Mouse (Mus musculus): ENCODE data around the gene Smdt1.
A peak's percentile ranks its signal among the peaks of the same experiment; 100 is the strongest.

The Smdt1 gene

DNA sequence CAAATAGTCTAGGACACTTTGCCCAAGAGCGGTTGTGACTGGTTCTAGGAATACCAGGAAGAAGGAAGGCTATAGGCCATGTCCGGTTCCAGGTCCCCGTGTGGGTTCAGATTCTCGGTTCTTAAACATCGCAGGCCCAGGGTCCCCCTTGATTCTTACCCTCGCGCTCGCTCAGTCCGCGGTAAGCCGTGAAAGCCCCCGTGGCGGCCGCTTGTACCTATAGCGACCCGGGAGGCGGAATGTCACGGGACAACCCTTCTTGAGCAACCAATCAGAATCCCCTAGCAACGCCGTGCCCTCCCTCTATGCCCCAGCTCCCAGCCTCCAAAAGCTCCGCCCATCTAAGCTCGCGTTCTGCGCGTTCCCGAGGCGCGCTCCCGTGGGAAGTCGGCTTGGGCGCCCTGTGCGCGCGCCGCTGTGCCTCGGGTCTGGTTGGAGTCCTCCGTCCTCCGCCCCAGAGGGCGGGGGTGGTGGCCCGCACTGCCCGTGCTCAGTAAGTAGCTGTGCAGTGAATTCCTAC lies at the start of gene Smdt1, which contains the start of the genes Naga and Pheta2:
Gene Smdt1 (plus strand): TSS at position 367 of the 520 bp plus-strand sequence.
Gene Naga (minus strand): TSS at position 333 of the 520 bp plus-strand sequence.
Gene Pheta2 (plus strand): TSS at position 350 of the 520 bp plus-strand sequence.
- peak; percentile 75 to 87 for DNase-seq (ENCODE audit: low read depth in 2 of 2, low spot score in 2 of 2)

- DNase-seq (ENCODE audit: low read depth in 2 of 2, low spot score in 2 of 2), result no peak
These were observed 48.5 kb upstream of the Smdt1 start for GRCm38 (mm10) chr15:82290252-82290651.

DNA sequence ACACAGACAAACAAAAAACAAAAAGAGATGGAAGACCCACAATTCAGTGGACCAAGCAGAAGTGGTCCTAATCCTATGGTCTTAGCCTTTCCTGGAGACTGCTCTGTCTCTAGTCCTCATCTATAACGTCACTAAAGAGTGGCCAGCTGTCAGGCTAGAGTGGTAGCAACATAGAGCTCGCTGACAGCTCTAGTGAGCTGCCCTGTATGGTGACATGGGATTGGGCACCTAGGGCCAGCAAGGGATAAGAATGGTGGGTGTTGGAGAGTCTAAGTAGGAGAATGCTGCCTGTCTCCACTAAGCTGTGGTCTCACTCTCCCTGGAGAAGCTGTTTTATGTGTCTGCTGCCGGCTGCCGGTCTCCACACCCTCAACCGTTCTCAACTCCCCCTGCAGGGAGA lies 45.9 kb upstream of the Smdt1 start:
- no peak for DNase-seq (ENCODE audit: low read depth in 2 of 2, low spot score in 2 of 2)

GRCm38 (mm10) chr15:82293271-82293711 lies 45.5 kb upstream of the Smdt1 start:
- DNase-seq (ENCODE audit: low read depth in 2 of 2, low spot score in 2 of 2), result no peak

DNA sequence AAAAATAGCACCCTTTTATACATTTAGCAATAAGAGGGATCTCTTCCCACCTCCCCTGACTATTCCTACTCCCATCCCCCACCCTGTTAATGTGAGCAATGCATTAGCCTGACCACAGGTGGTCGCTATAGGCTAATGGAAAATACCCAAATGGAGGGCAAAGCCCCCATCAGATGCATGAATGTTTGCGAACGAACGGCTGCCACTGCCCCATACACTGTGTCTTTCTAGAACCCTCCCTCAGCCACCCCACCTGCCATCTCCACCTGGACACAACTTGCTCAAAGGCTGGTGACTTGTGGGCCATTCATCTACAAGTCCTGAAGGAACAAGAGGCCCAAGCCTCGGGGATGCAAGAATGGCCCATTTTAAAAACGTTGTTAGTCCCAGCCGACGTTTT lies 44.7 kb upstream of the Smdt1 start:
- DNase-seq (ENCODE audit: low read depth in 2 of 2, low spot score in 2 of 2), result no peak

DNA sequence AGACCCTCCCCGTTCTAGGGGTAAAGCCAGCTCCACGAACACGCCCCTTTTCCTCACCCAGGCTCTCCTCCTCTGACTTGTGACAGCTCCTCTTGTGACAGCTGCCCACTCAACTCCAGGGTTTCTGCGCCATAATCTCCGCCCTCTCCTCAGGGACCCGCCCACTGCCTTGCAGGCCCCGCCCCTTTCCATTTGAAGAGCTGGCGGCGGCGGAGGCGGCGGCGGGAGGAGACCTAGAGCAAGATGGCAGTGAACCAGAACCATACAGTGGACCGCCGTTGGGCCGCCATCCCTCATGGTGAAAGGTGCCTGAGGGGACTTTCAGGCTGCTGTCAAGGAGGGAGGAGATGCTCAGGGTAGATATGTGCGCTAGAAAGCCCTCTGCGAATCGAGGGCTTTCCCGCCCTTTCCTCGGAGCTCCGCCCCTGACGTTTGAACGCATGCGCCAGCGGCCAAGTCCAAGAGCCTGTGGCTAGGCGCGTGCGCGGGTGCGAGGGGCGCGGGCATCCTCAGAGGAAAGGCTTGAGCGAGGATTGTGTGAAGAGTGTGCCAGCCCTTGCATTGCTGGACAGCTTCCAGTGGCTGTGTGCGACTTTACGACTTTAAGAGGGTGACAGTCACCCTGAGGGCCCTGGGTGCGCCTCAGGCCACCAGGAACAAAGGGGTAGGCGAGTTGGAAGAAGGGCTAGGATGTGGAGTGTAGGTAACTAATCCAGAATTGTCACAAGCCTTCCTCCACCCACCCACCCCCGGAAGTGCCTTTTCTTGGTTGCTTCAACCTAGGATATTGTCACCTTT lies 39.8 kb upstream of the Smdt1 start, which contains the start of gene Wbp2nl:
Gene Wbp2nl (plus strand): TSS at position 191 of the 798 bp plus-strand sequence.
- no peak for DNase-seq (ENCODE audit: low read depth in 2 of 2, low spot score in 2 of 2)

- DNase-seq (ENCODE audit: low read depth in 2 of 2, low spot score in 2 of 2), result no peak
These were observed 31.7 kb upstream of the Smdt1 start for GRCm38 (mm10) chr15:82307107-82307506.

GRCm38 (mm10) chr15:82308416-82308815 lies 30.3 kb upstream of the Smdt1 start:
- no peak for DNase-seq (ENCODE audit: low read depth in 2 of 2, low spot score in 2 of 2)

DNA sequence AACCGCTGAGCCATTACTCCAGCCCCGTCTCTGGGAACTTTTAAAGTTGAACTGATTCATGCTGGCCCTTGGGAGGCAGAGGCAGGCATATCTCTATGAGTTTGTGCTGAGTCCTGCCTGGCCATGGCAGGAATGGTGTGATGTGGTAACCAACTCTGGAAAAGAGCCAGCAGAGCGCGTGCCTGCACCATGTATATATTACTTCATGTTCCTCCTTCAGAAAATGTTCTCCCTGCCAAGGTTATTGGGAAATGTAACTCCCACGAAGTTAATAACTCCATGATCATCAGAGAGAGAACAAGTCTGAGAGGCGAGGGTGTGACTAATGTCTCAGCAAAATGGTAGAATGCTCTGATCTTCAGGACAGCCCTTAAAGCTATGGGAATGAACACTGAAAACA lies 20.9 kb upstream of the Smdt1 start:
- no peak for DNase-seq (ENCODE audit: low read depth in 2 of 2, low spot score in 2 of 2)

GRCm38 (mm10) chr15:82319613-82320012 lies 19.1 kb upstream of the Smdt1 start:
- DNase-seq (ENCODE audit: low read depth in 2 of 2, low spot score in 2 of 2), result no peak

DNA sequence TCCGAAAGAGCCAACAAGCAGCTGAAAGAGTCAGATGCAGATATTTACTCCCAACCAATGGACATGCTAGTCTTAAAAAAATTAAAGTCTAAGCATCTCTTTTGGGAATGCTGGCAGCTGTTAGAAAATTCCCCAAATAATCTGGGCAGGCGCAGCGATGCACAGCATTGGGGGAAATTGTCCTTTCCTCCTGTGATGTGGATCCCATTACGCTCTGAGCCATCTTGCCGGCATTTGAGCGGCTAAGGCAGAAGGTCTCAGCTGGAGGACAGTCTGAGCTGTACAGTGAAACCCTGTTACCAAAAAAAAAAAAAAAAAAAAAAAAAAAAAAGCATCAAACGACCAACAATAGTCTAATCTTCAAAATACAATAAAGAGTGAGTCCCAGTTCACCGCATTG lies 16.6 kb upstream of the Smdt1 start:
- DNase-seq (ENCODE audit: low read depth in 2 of 2, low spot score in 2 of 2), result no peak

DNA sequence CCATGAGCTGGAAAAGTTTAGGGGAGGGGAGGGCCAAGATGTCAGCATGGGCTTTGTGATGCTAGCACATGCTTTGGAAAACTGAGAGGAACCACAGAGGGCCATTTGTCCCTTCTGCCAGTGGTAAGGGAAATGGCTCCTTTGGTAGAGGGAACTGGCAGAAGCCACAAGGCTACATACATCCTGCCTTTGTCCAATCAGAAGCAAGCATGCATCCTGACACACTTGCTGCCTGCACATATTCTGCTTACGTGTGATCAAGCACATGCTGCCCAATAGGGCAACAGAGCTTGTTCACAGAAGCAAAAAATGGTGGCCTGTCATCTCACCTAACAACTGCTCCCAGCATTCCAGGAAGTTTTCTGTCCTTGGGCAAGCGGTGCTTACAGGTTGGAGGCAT lies 13.4 kb upstream of the Smdt1 start:
- DNase-seq (ENCODE audit: low read depth in 2 of 2, low spot score in 2 of 2), result no peak

DNA sequence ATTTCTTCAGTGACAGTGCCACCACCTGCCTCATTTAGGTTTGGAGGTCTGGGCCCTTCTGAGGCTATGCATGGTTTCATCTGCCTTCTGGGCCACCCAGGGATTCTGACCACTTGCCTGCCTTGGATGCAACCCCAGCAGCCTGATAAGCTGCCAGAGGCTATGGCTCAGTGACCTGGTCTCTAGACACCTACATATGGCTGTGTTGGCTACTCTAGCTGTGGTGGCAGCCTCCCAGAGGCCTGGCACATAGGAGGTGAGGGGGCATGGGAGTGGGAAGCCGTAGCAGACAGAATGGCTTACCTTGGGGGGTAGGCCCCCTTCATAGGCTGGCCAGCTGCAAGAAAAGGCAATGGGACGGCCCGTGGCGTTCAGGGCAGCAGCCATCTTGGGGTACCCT lies 3.6 kb upstream of the Smdt1 start:
- no peak for DNase-seq (ENCODE audit: low read depth in 2 of 2, low spot score in 2 of 2)

GRCm38 (mm10) chr15:82336629-82337028 lies 2.1 kb upstream of the Smdt1 start:
- DNase-seq (ENCODE audit: low read depth in 2 of 2, low spot score in 2 of 2), result no peak

GRCm38 (mm10) chr15:82337875-82338274 lies 884 bp upstream of the Smdt1 start:
- no peak for DNase-seq (ENCODE audit: low read depth in 2 of 2, low spot score in 2 of 2)

DNA sequence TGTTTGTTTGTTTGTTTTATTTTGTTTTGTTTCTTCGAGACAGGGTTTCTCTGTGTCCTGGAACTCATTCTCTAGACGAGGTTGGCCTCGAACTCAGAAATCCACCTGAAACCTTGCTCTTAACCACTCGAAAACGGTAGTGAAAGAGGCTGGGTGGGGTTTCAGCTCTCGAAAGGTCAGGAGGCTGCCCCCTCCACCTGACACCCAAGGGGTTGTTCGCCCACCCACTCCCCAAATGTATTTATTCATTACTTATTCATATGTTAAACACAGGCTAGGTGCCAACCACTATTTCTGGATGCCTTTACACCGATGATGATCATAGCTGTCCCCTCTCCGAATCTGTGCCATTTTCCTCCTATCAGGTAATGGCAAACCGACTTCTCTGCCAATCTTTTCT lies 391 bp downstream of the Smdt1 start:
- no peak for DNase-seq (ENCODE audit: low read depth in 2 of 2, low spot score in 2 of 2)

DNA sequence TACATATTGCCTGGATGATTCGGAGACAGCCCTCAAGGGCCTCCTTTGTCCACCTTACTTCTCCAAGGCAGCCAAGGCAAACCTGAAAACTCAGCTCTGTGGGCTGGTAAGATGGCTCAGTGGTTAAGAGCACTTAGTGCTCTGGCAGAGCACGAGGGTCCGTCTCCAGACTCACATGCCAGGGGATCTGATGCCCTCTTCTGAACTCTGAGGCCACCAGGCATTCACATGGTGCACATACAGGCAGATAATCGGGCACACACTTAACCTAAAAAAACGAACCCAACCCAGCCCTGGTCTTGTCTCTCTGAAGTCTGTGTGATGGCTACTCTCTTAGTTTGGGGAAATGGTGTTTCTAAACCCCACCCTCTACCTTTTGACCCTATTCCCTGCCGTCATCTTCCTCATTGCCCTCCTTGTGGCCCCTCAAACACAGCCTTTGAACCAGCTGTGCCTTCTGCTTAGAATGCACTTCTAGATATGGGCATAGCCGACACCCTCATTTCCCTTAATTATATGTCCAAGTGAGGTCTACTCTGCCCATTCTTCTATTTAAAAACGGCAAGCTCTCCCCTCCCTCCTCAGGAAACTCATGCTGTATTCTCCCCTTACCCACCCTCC lies 985 bp downstream of the Smdt1 start:
- DNase-seq (ENCODE audit: low read depth in 2 of 2, low spot score in 2 of 2), result no peak

DNA sequence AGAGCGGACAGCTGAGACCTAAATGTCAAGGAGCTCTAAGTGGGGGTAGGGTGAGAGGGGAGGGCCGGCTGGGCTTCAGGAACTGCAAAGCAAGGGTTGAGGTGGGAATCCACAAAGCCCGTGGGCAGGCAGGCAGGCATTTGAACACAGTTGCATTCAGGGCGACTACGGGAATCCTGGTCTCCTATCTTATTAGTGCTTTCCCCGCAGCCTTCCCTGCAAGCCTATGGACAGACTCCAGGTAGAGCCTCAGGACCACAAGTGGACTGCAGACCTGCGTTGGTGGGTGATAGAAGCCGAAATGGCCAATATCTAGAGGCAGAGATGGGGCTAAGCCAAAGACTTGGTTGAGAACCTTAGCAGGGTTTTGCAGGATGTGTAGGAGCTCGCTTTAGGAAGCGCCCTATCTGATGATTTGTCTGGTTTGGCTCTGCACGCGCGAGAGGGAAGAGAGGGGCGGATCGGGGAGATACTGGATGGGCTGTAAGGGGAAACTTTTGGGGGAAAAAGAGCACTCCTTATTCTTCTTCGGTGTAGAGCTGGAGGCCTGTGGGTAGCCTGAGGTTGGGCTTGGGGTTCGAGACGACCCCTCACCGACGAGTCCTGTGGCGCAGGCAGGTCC lies 1.8 kb downstream of the Smdt1 start:
- DNase-seq (ENCODE audit: low read depth in 2 of 2, low spot score in 2 of 2), result no peak

DNA sequence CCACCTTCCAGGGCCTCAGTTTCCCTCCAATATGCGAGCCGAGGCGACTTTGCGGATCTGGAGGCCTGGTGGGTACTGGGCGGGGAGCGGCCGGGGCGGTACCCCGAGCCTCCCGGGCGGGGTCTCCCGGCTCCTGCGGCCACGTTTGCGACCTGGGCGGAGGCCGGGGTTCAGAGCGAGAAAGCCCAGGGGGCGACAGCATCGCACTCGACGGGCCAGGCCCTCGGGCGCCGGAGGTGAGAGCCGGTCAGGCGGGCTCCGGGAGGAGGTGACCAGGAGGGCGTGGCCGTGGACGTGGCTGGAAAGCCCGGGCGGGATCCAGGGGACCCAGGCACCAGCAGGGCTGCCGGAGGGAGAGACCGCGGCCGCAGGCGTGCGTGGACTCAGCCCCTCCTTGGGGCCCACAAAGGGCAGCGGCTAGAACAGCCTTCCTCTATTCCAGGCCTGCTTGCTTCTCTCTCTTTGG lies 2.3 kb downstream of the Smdt1 start:
- no peak for DNase-seq (ENCODE audit: low read depth in 2 of 2, low spot score in 2 of 2)

DNA sequence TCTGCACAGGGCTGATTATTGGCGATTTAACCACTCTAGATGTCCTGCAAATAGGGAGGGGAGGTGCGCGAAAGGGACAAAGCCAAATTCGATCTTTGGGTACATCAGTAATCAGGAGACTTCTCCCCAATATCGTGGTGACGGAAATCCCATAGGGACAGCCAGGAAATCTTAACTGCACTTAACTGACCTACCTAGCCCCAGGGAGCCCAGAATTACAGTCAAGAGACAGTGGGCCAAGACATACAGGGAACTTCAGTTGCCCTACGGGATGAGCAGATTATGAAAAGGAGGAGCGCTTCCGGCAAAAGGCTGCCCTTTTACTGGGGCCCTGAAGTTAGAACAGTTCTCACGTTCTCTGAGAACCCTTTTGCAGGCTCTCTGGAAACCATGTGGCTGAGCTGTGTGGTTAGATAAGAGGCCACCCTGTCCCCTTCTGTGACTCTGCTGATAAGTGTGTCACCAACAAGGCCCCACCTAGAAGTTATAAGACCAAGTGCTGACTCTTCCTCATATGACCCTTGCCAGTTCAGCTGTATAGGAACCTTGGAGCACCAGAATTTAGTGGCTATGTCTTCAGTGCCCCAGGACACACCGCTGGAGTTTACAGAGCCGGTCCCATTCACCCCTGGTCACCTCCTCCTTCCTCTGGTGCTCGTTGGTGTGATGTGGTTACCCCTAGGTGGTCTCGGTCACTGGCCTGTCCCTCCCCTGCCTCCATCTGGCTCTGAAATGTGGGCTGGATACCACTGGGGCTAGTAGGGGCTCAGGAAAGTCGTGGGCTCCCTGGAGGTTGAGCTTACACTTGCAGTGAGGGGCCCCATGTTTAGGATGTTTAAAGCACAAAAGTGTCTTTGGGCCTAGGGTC lies 3.1 kb downstream of the Smdt1 start:
- no peak for DNase-seq (ENCODE audit: low read depth in 2 of 2, low spot score in 2 of 2)

GRCm38 (mm10) chr15:82342543-82342935 lies 3.8 kb downstream of the Smdt1 start:
- no peak for DNase-seq (ENCODE audit: low read depth in 2 of 2, low spot score in 2 of 2)
